Mouse (Mus musculus): ENCODE data around the gene A530064D06Rik. TPM values are rescaled to one million over a fixed set of nuclear protein-coding genes. Genes with fewer than 3 reads are reported as not detected.

The A530064D06Rik gene
- polyA plus RNA-seq, 1 experiment from 2014 or later, result not detected

DNA sequence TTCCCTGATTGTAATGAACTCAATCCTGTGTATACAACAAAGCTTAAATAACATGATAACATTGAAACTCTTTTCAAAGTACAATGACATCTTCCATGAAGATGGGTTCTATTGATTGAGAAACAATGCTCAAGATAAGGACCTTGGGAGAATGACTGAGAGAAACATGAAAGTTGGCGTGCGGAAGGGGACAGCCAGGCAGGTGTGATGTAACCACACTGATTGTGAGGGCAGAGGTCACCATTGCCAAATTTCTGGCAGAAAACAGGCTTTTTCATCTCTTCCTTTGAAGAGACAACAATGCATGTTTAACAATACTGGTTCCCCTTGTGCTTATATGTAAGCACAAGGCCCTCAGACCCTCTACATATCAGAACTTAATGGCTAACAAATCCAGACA, 34.3 kb downstream of the A530064D06Rik start:
- Histone ChIP-seq H3K9ac (ENCODE audit: low read depth, low read length) (no peak overlapping the region), H3K4me3 (ENCODE audit: low read depth, low read length) (no peak overlapping the region), H3K9me3 (replicated peaks; ENCODE audit: control insufficient read depth, low read length) (no peaks in the 10 kb centered on the region), H3K4me1 (ENCODE audit: control insufficient read depth, insufficient read depth, low read length) (no peaks in the 10 kb centered on the region), H3K27me3 (ENCODE audit: control insufficient read depth, insufficient read depth, low read length) (no peaks in the 10 kb centered on the region; the same call in 1 of the 2 replicates), H3K27ac (ENCODE audit: low read depth, low read length) (no peak overlapping the region), H3K4me2 (no peak overlapping the region), H3K36me3 (ENCODE audit: control insufficient read depth, insufficient read depth, low read length) (no peaks in the 10 kb centered on the region)
- ATAC-seq (replicated peaks; ENCODE audit: insufficient number of reproducible peaks, low FRiP score, low TSS enrichment), result no peak
- WGBS (ENCODE audit: insufficient replicate concordance), result 73% methylated on average over 2 of the region's 2 CpGs

DNA sequence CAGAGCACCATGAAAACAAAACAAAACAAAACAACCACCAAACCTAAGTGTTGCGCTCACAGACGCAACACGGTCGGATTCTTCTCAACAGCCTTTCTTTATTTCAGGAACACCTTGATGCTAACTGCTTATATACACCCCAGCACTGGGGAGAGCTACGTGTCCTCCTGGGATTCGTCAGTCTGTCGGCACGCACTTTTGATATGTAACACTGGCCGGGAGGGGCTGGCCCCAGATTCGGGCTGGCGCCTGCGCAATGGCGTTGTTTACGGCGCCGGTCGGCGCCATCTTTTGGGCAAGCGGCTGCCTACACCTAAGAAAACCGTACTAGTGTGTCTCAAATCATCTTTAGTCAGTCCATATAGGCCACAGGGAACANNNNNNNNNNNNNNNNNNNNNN, 46.6 kb downstream of the A530064D06Rik start:
- no peak overlapping the region for H3K9ac ChIP-seq (ENCODE audit: low read depth, low read length)

DNA sequence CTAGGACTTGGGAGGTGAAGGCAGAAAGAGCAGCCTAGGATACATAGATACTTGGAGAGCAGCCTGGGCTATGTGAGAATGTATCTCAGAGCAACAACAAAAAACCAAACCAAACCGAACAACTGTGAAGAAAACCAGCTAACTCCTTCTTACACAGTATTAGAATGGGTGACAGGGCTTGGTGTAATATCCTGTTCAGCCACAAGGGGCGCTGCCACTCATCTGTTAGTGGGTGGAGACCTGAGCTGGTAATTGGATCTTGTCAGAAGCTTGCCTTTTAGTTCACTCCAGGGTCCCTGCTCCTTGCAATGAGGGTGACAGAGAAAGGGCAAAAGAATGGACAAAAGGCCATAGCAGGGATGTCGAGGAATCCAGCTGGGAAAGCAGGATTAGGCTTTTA, 47.4 kb downstream of the A530064D06Rik start:
- WGBS (ENCODE audit: insufficient replicate concordance), result 24% methylated on average over 3 of the region's 3 CpGs
- Histone ChIP-seq H3K27ac (ENCODE audit: low read depth, low read length) (no peak overlapping the region), H3K9me3 (replicated peaks; ENCODE audit: control insufficient read depth, low read length) (no peaks in the 10 kb centered on the region), H3K4me2 (no peak overlapping the region), H3K27me3 (ENCODE audit: control insufficient read depth, insufficient read depth, low read length) (no peaks in the 10 kb centered on the region), H3K4me3 (ENCODE audit: low read depth, low read length) (no peak overlapping the region), H3K36me3 (ENCODE audit: control insufficient read depth, insufficient read depth, low read length) (no peaks in the 10 kb centered on the region), H3K4me1 (ENCODE audit: control insufficient read depth, insufficient read depth, low read length) (no peaks in the 10 kb centered on the region), H3K9ac (ENCODE audit: low read depth, low read length) (no peak overlapping the region)
- no peak for ATAC-seq (replicated peaks; ENCODE audit: insufficient number of reproducible peaks, low FRiP score, low TSS enrichment)

More for the DNA sequence above, 46.6 kb downstream of the A530064D06Rik start:
- Histone ChIP-seq H3K27ac (ENCODE audit: low read depth, low read length) (no peak overlapping the region), H3K36me3 (ENCODE audit: control insufficient read depth, insufficient read depth, low read length) (no peaks in the 10 kb centered on the region), H3K27me3 (ENCODE audit: control insufficient read depth, insufficient read depth, low read length) (no peaks in the 10 kb centered on the region), H3K4me1 (ENCODE audit: control insufficient read depth, insufficient read depth, low read length) (no peaks in the 10 kb centered on the region), H3K4me2 (no peak overlapping the region), H3K9me3 (replicated peaks; ENCODE audit: control insufficient read depth, low read length) (no peaks in the 10 kb centered on the region), H3K4me3 (ENCODE audit: low read depth, low read length) (no peak overlapping the region)
- WGBS (ENCODE audit: insufficient replicate concordance), result 84% methylated on average over 20 of the region's 20 CpGs
- no peak for ATAC-seq (replicated peaks; ENCODE audit: insufficient number of reproducible peaks, low FRiP score, low TSS enrichment)

DNA sequence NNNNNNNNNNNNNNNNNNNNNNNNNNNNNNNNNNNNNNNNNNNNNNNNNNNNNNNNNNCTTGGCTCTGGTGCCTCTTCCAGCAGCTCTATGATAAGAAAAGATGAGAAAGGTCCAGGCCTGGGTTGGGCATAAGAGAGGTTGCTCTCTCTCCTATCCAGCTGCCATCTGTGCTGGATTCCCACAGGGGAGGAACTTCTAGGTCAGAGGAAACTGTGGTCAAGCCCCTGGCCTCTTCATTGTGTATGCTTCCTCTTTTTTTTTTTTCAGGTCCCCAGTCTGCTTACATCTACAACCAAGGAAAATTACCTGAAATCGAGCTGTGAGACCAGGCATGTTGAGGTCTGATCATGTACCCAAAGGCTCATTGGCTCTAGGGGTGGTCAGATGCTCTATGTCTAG, 48.5 kb downstream of the A530064D06Rik start:
- 56% methylated on average over 1 of the region's 1 CpGs for WGBS (ENCODE audit: insufficient replicate concordance)
- Histone ChIP-seq H3K9me3 (replicated peaks; ENCODE audit: control insufficient read depth, low read length) (no peaks in the 10 kb centered on the region), H3K9ac (ENCODE audit: low read depth, low read length) (no peak overlapping the region), H3K27ac (ENCODE audit: low read depth, low read length) (no peak overlapping the region), H3K4me1 (ENCODE audit: control insufficient read depth, insufficient read depth, low read length) (no peaks in the 10 kb centered on the region), H3K4me2 (no peak overlapping the region), H3K27me3 (ENCODE audit: control insufficient read depth, insufficient read depth, low read length) (no peaks in the 10 kb centered on the region), H3K36me3 (ENCODE audit: control insufficient read depth, insufficient read depth, low read length) (no peaks in the 10 kb centered on the region), H3K4me3 (ENCODE audit: low read depth, low read length) (no peak overlapping the region)
- no peak for ATAC-seq (replicated peaks; ENCODE audit: insufficient number of reproducible peaks, low FRiP score, low TSS enrichment)

DNA sequence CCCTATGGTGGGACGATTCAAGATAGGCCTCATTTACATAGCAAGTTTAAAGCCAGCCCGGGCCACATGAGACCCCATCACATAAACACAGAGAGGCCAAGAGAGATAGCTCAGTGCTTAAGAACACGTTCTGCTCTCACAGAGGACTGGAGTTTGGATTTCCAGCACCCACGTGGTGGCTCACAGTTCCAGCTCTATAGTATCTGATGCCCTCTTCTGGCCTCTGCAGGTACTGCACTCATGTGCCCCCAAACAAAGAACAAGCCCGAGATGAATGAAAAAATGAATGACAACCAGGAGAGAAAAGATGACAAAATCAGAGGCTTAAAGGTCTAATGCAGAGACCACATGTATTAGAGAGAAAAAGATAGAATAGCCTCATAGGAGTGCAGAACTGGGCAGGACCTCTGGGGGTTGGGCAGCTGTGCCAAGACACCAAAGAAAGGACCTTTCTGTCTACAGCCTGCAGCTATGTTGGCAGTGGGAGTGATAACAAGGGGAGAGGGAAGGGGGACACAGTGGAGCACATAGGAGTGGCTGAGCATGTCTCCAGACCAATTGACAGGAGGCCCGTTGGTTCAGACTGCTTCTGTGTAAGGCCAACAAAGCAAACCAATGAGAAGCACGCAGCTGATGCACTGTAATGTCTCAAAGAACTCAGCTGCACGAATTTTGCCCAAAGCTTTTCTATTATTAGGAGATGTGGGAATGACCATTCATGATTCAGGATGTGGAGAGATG, 56.4 kb downstream of the A530064D06Rik start:
- Histone ChIP-seq H3K27me3 (ENCODE audit: control insufficient read depth, insufficient read depth, low read length) (no peaks in the 10 kb centered on the region), H3K4me3 (ENCODE audit: low read depth, low read length) (no peak overlapping the region), H3K9me3 (replicated peaks; ENCODE audit: control insufficient read depth, low read length) (no peaks in the 10 kb centered on the region), H3K27ac (ENCODE audit: low read depth, low read length) (no peak overlapping the region), H3K36me3 (ENCODE audit: control insufficient read depth, insufficient read depth, low read length) (no peaks in the 10 kb centered on the region), H3K4me2 (no peak overlapping the region), H3K4me1 (ENCODE audit: control insufficient read depth, insufficient read depth, low read length) (no peaks in the 10 kb centered on the region), H3K9ac (ENCODE audit: low read depth, low read length) (no peak overlapping the region)
- no peak for ATAC-seq (replicated peaks; ENCODE audit: insufficient number of reproducible peaks, low FRiP score, low TSS enrichment)
- 45% methylated on average over 8 of the region's 8 CpGs for WGBS (ENCODE audit: insufficient replicate concordance)

DNA sequence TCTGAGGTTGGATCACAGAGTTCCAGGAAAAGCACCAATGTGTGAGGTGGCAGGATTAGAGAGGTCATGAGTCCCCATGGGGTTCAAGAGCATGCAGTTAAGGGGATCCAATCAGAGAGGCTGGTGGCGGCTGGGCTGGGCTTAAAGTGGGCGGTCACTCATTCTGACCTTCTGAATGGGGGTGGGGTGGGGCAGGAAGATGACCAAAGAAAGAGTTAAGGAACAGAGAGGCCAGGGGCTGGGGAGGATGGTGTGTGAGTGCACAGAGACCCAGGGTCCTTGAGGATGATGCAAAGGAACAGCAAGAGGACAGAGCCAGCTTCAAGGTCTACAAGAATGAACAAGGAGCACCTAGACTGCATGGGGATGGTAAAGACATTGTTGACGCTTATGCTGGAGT, 58.6 kb downstream of the A530064D06Rik start:
- ATAC-seq (replicated peaks; ENCODE audit: insufficient number of reproducible peaks, low FRiP score, low TSS enrichment), result no peak
- H3K4me1 ChIP-seq (ENCODE audit: control insufficient read depth, insufficient read depth, low read length), result no peaks in the 10 kb centered on the region
- H3K4me2 ChIP-seq, result no peak overlapping the region
- no peaks in the 10 kb centered on the region for H3K36me3 ChIP-seq (ENCODE audit: control insufficient read depth, insufficient read depth, low read length)
- 65% methylated on average over 3 of the region's 3 CpGs for WGBS (ENCODE audit: insufficient replicate concordance)
- no peak overlapping the region for H3K27ac ChIP-seq (ENCODE audit: low read depth, low read length)
- H3K9ac ChIP-seq (ENCODE audit: low read depth, low read length), result no peak overlapping the region
- no peaks in the 10 kb centered on the region for H3K9me3 ChIP-seq (replicated peaks; ENCODE audit: control insufficient read depth, low read length)
- H3K27me3 ChIP-seq (ENCODE audit: control insufficient read depth, insufficient read depth, low read length), result no peaks in the 10 kb centered on the region
- H3K4me3 ChIP-seq (ENCODE audit: low read depth, low read length), result no peak overlapping the region

DNA sequence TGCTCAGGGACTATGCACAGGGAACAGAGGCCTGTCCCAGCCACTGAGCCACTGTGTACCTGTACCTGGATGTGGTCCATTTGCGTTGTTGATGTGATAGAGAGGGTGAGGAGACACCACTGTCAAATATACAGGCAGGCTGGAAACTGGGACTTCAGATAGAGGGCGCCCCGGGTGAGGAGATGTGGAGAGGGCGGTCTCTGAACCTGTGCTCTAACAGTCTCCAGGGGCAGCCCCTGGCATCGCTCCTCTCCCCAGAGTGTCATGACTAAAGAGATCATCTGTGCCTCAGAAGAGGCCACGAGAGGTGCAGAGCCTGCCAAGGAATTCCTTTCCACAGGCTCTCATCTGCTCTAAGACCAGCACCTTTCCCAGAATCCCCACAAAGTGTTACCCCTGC, 59.2 kb downstream of the A530064D06Rik start:
- Histone ChIP-seq H3K27me3 (ENCODE audit: control insufficient read depth, insufficient read depth, low read length) (no peaks in the 10 kb centered on the region), H3K4me2 (no peak overlapping the region), H3K9ac (ENCODE audit: low read depth, low read length) (no peak overlapping the region), H3K9me3 (replicated peaks; ENCODE audit: control insufficient read depth, low read length) (no peaks in the 10 kb centered on the region), H3K4me1 (ENCODE audit: control insufficient read depth, insufficient read depth, low read length) (no peaks in the 10 kb centered on the region), H3K27ac (ENCODE audit: low read depth, low read length) (no peak overlapping the region), H3K4me3 (ENCODE audit: low read depth, low read length) (no peak overlapping the region), H3K36me3 (ENCODE audit: control insufficient read depth, insufficient read depth, low read length) (no peaks in the 10 kb centered on the region)
- ATAC-seq (replicated peaks; ENCODE audit: insufficient number of reproducible peaks, low FRiP score, low TSS enrichment), result no peak
- WGBS (ENCODE audit: insufficient replicate concordance), result 42% methylated on average over 6 of the region's 6 CpGs

DNA sequence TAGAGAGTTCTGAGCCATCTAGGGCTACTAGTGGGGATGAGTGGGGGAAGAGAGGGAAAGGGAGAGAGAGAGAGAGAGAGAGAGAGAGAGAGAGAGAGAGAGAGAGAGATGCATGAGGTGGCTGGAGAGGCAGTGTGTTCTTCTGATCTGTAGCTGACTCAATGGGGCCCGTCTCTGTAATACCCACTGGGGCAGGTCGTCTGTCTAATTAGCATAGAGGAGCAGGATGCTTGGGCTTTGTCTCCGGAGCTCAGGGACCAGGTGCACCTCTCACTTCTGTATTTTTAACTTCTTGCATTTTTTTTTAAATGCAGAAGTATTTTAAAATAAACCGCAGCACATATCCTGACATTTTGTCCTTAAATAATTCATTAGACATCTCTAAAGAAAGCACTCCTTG, 59.7 kb downstream of the A530064D06Rik start:
- no peak overlapping the region for H3K4me2 ChIP-seq
- H3K27ac ChIP-seq (ENCODE audit: low read depth, low read length), result no peak overlapping the region
- no peak overlapping the region for H3K9ac ChIP-seq (ENCODE audit: low read depth, low read length)
- no peaks in the 10 kb centered on the region for H3K27me3 ChIP-seq (ENCODE audit: control insufficient read depth, insufficient read depth, low read length)
- H3K4me1 ChIP-seq (ENCODE audit: control insufficient read depth, insufficient read depth, low read length), result no peaks in the 10 kb centered on the region
- no peaks in the 10 kb centered on the region for H3K36me3 ChIP-seq (ENCODE audit: control insufficient read depth, insufficient read depth, low read length)
- H3K4me3 ChIP-seq (ENCODE audit: low read depth, low read length), result no peak overlapping the region
- H3K9me3 ChIP-seq (replicated peaks; ENCODE audit: control insufficient read depth, low read length), result no peaks in the 10 kb centered on the region
- ATAC-seq (replicated peaks; ENCODE audit: insufficient number of reproducible peaks, low FRiP score, low TSS enrichment), result no peak
- WGBS (ENCODE audit: insufficient replicate concordance), result 57% methylated on average over 4 of the region's 4 CpGs

Measured in heart, embryonic 11.5 days (tissue).